Mouse (Mus musculus): ENCODE results near the gene Rnase2b. TPM values are rescaled to one million over a fixed set of nuclear protein-coding genes. Genes with fewer than 3 reads are reported as not detected.

Rnase2b gene
- polyA plus RNA-seq, 1 experiment, result not detected

GRCm38 (mm10) chr14:51200054-51200453 lies 38.0 kb downstream of the Rnase2b start:
- peak; percentile 8 for DNase-seq (ENCODE audit: low read depth)
- TF ChIP-seq CTCF (IDR thresholded peaks at IDR 0.05; ENCODE audit: borderline replicate concordance, extremely low read depth, insufficient read depth, insufficient read length) (no peak), POLR2A (IDR thresholded peaks at IDR 0.05; ENCODE audit: borderline replicate concordance, extremely low read depth, insufficient read depth, insufficient read length, poor library complexity, severe bottlenecking) (no peak)

- no peak for TF ChIP-seq CTCF (IDR thresholded peaks at IDR 0.05; ENCODE audit: borderline replicate concordance, extremely low read depth, insufficient read depth, insufficient read length)
- TF ChIP-seq POLR2A (IDR thresholded peaks at IDR 0.05; ENCODE audit: borderline replicate concordance, extremely low read depth, insufficient read depth, insufficient read length, poor library complexity, severe bottlenecking), result no peak
Observed at GRCm38 (mm10) chr14:51200466-51200865, 38.4 kb downstream of the Rnase2b start.

GRCm38 (mm10) chr14:51203115-51203514 lies 41.1 kb downstream of the Rnase2b start, which contains the start of gene Ear14:
Gene Ear14 (plus strand): TSS chr14:51203391.
- DNase-seq (ENCODE audit: low read depth), result no peak

More at GRCm38 (mm10) chr14:51200466-51200865, 38.4 kb downstream of the Rnase2b start:
- DNase-seq (ENCODE audit: low read depth), result no peak

More at GRCm38 (mm10) chr14:51203115-51203514, 41.1 kb downstream of the Rnase2b start, which contains the start of gene Ear14:
- TF ChIP-seq POLR2A (IDR thresholded peaks at IDR 0.05; ENCODE audit: borderline replicate concordance, extremely low read depth, insufficient read depth, insufficient read length, poor library complexity, severe bottlenecking) (no peak), CTCF (IDR thresholded peaks at IDR 0.05; ENCODE audit: borderline replicate concordance, extremely low read depth, insufficient read depth, insufficient read length) (no peak)

Other genes with a start within 250 kb of the Rnase2b start
- 102 and 121 TPM in 2 replicates for gene Osgep, start 237.4 kb upstream of the Rnase2b start, polyA plus RNA-seq (2012; rRNA removed)
- gene Apex1, start 237.3 kb upstream of the Rnase2b start, polyA plus RNA-seq (2012; rRNA removed), result 137 and 178 TPM in 2 replicates
- gene Pip4p1, start 231.4 kb upstream of the Rnase2b start, polyA plus RNA-seq (2012; rRNA removed), result 131 and 177 TPM in 2 replicates
- 21.0 and 21.4 TPM in 2 replicates for gene Pnp, start 231.2 kb upstream of the Rnase2b start, polyA plus RNA-seq (2012; rRNA removed)
- gene Gm49342, start 217.7 kb upstream of the Rnase2b start, polyA plus RNA-seq (2012; rRNA removed), result 18.1 and 19.3 TPM in 2 replicates
- gene Pnp2, start 206.3 kb upstream of the Rnase2b start, polyA plus RNA-seq (2012; rRNA removed), result 0.16 and 0.42 TPM in 2 replicates
- 0.05 TPM in 1 of 2 replicates, not detected in the other for gene Rnase10, start 154.5 kb upstream of the Rnase2b start, polyA plus RNA-seq (2012; rRNA removed)
- gene Rnase9, start 120.4 kb upstream of the Rnase2b start, polyA plus RNA-seq (2012; rRNA removed), result not detected in 2 replicates
- not detected in 2 replicates for gene Rnase11, start 112.1 kb upstream of the Rnase2b start, polyA plus RNA-seq (2012; rRNA removed)
- 0.15 TPM in 1 of 2 replicates, not detected in the other for gene Rnase12, start 104.6 kb upstream of the Rnase2b start, polyA plus RNA-seq (2012; rRNA removed)
- gene Olfr750, start 87.8 kb upstream of the Rnase2b start, polyA plus RNA-seq (2012; rRNA removed), result not detected in 2 replicates
- gene Rnase4, start 71.2 kb upstream of the Rnase2b start, polyA plus RNA-seq (2012; rRNA removed), result 15.1 and 18.2 TPM in 2 replicates
- 4.3 and 4.5 TPM in 2 replicates for gene Ang, start 71.1 kb upstream of the Rnase2b start, polyA plus RNA-seq (2012; rRNA removed)
- gene Eddm3b, start 47.8 kb upstream of the Rnase2b start, polyA plus RNA-seq (2012; rRNA removed), result not detected in 2 replicates
- 0.44 and 0.52 TPM in 2 replicates for gene Rnase6, start 38.4 kb upstream of the Rnase2b start, polyA plus RNA-seq (2012; rRNA removed)
- 0.09 and 0.27 TPM in 2 replicates for gene Rnase1, start 15.5 kb upstream of the Rnase2b start, polyA plus RNA-seq (2012; rRNA removed)
- gene Ang2, start 36.9 kb downstream of the Rnase2b start, polyA plus RNA-seq (2012; rRNA removed), result not detected in 2 replicates
- gene Ear14, start 41.1 kb downstream of the Rnase2b start, polyA plus RNA-seq (2012; rRNA removed), result not detected in 2 replicates
- gene Rnase2a, start 93.9 kb downstream of the Rnase2b start, polyA plus RNA-seq (2012; rRNA removed), result not detected in 2 replicates
- not detected in 2 replicates for gene Gm7247, start 199.5 kb downstream of the Rnase2b start, polyA plus RNA-seq (2012; rRNA removed)
- gene Vmn2r88, start 248.6 kb downstream of the Rnase2b start, polyA plus RNA-seq (2012; rRNA removed), result not detected in 2 replicates